In genomic region chr4:129034706-129035660, GRCm38 (mm10) we compare ENCODE assay signal across 8 mouse cellular contexts. TPM values are rescaled to one million over a fixed set of nuclear protein-coding genes. Genes with fewer than 3 reads are reported as not detected.
DNase-seq lines count a peak whose midpoint lies in the region; ATAC-seq lines count a peak whose summit lies in the region.

No protein-coding gene starts in this region.

- no peaks in the 10 kb centered on the region for H3K27me3 ChIP-seq in limb, embryonic 13.5 days
- H3K27me3 ChIP-seq in forebrain, embryonic 12.5 days, result 0 out of 2 replicates have a peak, but pooled peaks cover 3% of the 10 kb centered on the region
- H3K27me3 ChIP-seq in forebrain, embryonic 11.5 days (ENCODE audit: control insufficient read depth, insufficient read depth, low read length), result no peaks in the 10 kb centered on the region

- ATAC-seq in limb, embryonic 13.5 days (ENCODE audit: low FRiP score, low read depth), result peak; percentile 37; the same call in 1 of the 2 replicates
- ATAC-seq in forebrain, embryonic 12.5 days (ENCODE audit: low FRiP score), result no peak
- no peak for ATAC-seq in forebrain, embryonic 11.5 days (replicated peaks; ENCODE audit: low FRiP score)

- H3K36me3 ChIP-seq in limb, embryonic 13.5 days, result no peaks in the 10 kb centered on the region
- no peaks in the 10 kb centered on the region for H3K36me3 ChIP-seq in forebrain, embryonic 12.5 days (replicated peaks)
- H3K36me3 ChIP-seq in forebrain, embryonic 11.5 days (ENCODE audit: control insufficient read depth, insufficient read depth, low read length), result no peaks in the 10 kb centered on the region

- H3K9ac ChIP-seq in limb, embryonic 13.5 days, result no peak overlapping the region
- no peak overlapping the region for H3K9ac ChIP-seq in forebrain, embryonic 12.5 days
- H3K9ac ChIP-seq in forebrain, embryonic 11.5 days (ENCODE audit: low read length), result no peak overlapping the region

- peak; percentile 60 for DNase-seq in cerebellum, adult 11-12 months
- DNase-seq in cerebellum, postnatal 4 days (ENCODE audit: low spot score in 2 of 2), result no peak
- peak; percentile 87 for DNase-seq in brain, adult 2 months (ENCODE audit: low read depth, low spot score)
- DNase-seq in heart, adult 9 months (ENCODE audit: low spot score in 2 of 2), result peak; percentile 79 to 86
- DNase-seq in ovary, postnatal 10 days (ENCODE audit: low spot score), result peak; percentile 42
- no peak for DNase-seq in forebrain, embryonic 11.5 days (ENCODE audit: low spot score)

- 0 out of 2 replicates have a peak overlapping the region, but pooled peaks have one; percentile 9 for H3K4me2 ChIP-seq in limb, embryonic 13.5 days (replicated peaks)
- no peak overlapping the region for H3K4me2 ChIP-seq in forebrain, embryonic 12.5 days
- no peak overlapping the region for H3K4me2 ChIP-seq in forebrain, embryonic 11.5 days (ENCODE audit: low read depth, low read length, severe bottlenecking)

- H3K4me3 ChIP-seq in limb, embryonic 13.5 days, result no peak overlapping the region
- no peak overlapping the region for H3K4me3 ChIP-seq in forebrain, embryonic 12.5 days (replicated peaks)
- no peak overlapping the region for H3K4me3 ChIP-seq in forebrain, embryonic 11.5 days (ENCODE audit: low read depth, low read length)

- H3K4me1 ChIP-seq in limb, embryonic 13.5 days, result peaks cover 38% of the 10 kb centered on the region
- H3K4me1 ChIP-seq in forebrain, embryonic 12.5 days, result peaks cover 9% of the 10 kb centered on the region
- 0 out of 2 replicates have a peak, but pooled peaks cover 2% of the 10 kb centered on the region for H3K4me1 ChIP-seq in forebrain, embryonic 11.5 days (replicated peaks; ENCODE audit: control insufficient read depth, insufficient read depth, low read length)

- H3K9me3 ChIP-seq in limb, embryonic 13.5 days, result no peaks in the 10 kb centered on the region
- no peaks in the 10 kb centered on the region for H3K9me3 ChIP-seq in forebrain, embryonic 12.5 days
- no peaks in the 10 kb centered on the region for H3K9me3 ChIP-seq in forebrain, embryonic 11.5 days (ENCODE audit: control insufficient read depth, low read length)

- 39% methylated on average over 13 of the region's 13 CpGs for WGBS in limb, embryonic 13.5 days
- WGBS in forebrain, embryonic 12.5 days, result 61% methylated on average over 13 of the region's 13 CpGs
- WGBS in forebrain, embryonic 11.5 days, result 57% methylated on average over 13 of the region's 13 CpGs

- H3K27ac ChIP-seq in limb, embryonic 13.5 days, result peak overlapping the region; percentile 72; the same call in 1 of the 2 replicates
- H3K27ac ChIP-seq in forebrain, embryonic 12.5 days, result no peak overlapping the region
- H3K27ac ChIP-seq in forebrain, embryonic 11.5 days (ENCODE audit: low read depth, low read length), result no peak overlapping the region

RNA-seq across cellular contexts. Expression of gene Rnf19b, which starts 23.1 kb away (rescaled TPM):
- polyA plus RNA-seq in limb, embryonic 13.5 days (2015; fragmentation: Nextera tagmentation; extraction: Ambion mirVana), result 8.5 and 10.2 TPM in 2 replicates
- 14.3 and 15.6 TPM in 2 replicates for polyA plus RNA-seq in forebrain, embryonic 12.5 days (2016; fragmentation: Nextera tagmentation; extraction: Ambion mirVana)
- polyA plus RNA-seq in forebrain, embryonic 11.5 days (2014; fragmentation: Nextera tagmentation; extraction: Ambion mirVana), result 10.1 and 12.2 TPM in 2 replicates

RNA-seq across cellular contexts. Expression of gene Ak2, which starts 43.2 kb away (rescaled TPM):
- polyA plus RNA-seq in limb, embryonic 13.5 days (2015; fragmentation: Nextera tagmentation; extraction: Ambion mirVana), result 215 and 216 TPM in 2 replicates
- polyA plus RNA-seq in forebrain, embryonic 12.5 days (2016; fragmentation: Nextera tagmentation; extraction: Ambion mirVana), result 162 and 173 TPM in 2 replicates
- 173 and 174 TPM in 2 replicates for polyA plus RNA-seq in forebrain, embryonic 11.5 days (2014; fragmentation: Nextera tagmentation; extraction: Ambion mirVana)

Comparison
In these comparisons a context has a peak if more than half of its experiments do, and no peak if none do; other contexts are left out.
1. DNase-seq: peak in cerebellum, adult 11-12 months (single experiment), brain, adult 2 months (single experiment), heart, adult 9 months (2 of 2) and ovary, postnatal 10 days (single experiment); none in cerebellum, postnatal 4 days (0 of 2) and forebrain, embryonic 11.5 days (single experiment).